Comparison of ENCODE assay signal across 10 mouse cellular contexts in the genomic region with DNA sequence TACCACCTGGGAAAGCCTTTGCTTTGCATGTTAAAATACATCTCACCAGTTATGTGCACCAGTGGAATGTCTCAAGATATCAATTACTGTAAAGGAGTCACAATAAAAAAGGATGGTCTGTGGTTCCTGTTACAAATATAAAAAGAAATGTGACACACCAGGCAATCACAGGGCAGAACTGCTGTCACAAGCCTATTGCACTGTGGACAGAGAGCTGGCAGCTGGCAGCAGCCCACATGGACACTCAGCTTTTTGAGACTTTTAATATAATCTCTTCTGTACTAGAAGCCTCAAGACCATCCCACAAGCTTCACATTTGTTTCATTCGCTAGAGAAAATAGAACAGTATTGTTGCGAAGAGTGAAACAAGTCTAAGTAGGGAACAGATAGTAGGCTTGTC.
"Had no signal": no experiment of that assay in that cellular context is flagged by ENCODE, and none has a peak within 500 bp of the region (broad histone marks: within the 10 kb centered on the region; RNA-seq: fewer than 3 reads in every experiment).

No protein-coding gene starts in this region.

- ATAC-seq: midbrain, embryonic 16.5 days had no signal

- DNase-seq: lung, adult 18-20 months; lung, embryonic 14.5 days; lung, postnatal 10 days; lung, postnatal 4 days; midbrain, embryonic 14.5 days; right cerebral cortex, postnatal 14 days; thymus, adult 2 months; thymus, postnatal 14 days; thymus, postnatal 36 days had no signal
